Mouse (Mus musculus): ENCODE results near the gene Crygb.
"Not testable (repeated sequence)": the region's sequence is repeated elsewhere in the genome, so short reads cannot be mapped to it uniquely, and the experiment has no call there.

GRCm38 (mm10) chr1:65050952-65051351, 31.1 kb downstream of the Crygb start, which contains the start of gene Cryge:
- not testable (repeated sequence) for TF ChIP-seq CTCF (IDR thresholded peaks at IDR 0.05; ENCODE audit: borderline replicate concordance, extremely low read depth, insufficient read depth, insufficient read length); POLR2A (IDR thresholded peaks at IDR 0.05; ENCODE audit: borderline replicate concordance, extremely low read depth, insufficient read depth, insufficient read length, poor library complexity, severe bottlenecking)

Measured in brain, embryonic 14.5 days (tissue).